8 mouse cellular contexts compared by ENCODE assay signal in the genomic region with DNA sequence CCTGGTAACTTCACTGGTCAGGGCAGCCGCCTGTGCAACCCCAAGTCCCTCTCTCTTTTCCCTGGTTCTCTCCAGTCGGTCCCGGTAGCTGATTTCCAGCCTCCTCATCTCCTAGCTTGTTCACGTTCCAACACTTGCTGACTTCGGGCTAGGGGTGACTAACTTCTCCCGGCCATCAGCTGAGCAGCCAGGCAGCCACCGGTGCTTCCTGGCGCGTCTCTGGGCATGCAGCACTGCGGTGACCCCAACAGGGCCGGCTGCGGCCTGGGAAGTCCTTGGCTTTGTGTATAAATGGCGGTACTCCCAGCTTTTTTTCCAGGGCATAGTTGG. TPM values are rescaled to one million over a fixed set of nuclear protein-coding genes. Genes with fewer than 3 reads are reported as not detected.
DNase-seq lines count a peak whose midpoint lies in the region; ATAC-seq lines count a peak whose summit lies in the region.

TSS of gene Adamts5 (minus strand) at position 248 of the 330 bp plus-strand sequence.

- peak; percentile 10 for DNase-seq in kidney, adult 18-20 months
- no peak for DNase-seq in kidney, adult 9 months
- DNase-seq in adrenal gland, postnatal 36 days: peak; percentile 47 to 60
- DNase-seq in spleen, postnatal 10 days (ENCODE audit: low spot score in 2 of 2): no peak
- DNase-seq in thymus, postnatal 25 days: no peak

- H3K36me3 ChIP-seq in kidney, embryonic 16.5 days (ENCODE audit: insufficient read depth, low read length): no peaks in the 10 kb centered on the region
- no peaks in the 10 kb centered on the region for H3K36me3 ChIP-seq in midbrain, embryonic 16.5 days (ENCODE audit: control insufficient read depth, insufficient read depth, low read length)

- peaks cover 17% of the 10 kb centered on the region for H3K4me1 ChIP-seq in kidney, embryonic 16.5 days (ENCODE audit: insufficient read depth, low read length)
- H3K4me1 ChIP-seq in midbrain, embryonic 16.5 days (ENCODE audit: control insufficient read depth, insufficient read depth, low read length): peaks cover 9% of the 10 kb centered on the region

- H3K27me3 ChIP-seq in kidney, embryonic 16.5 days (ENCODE audit: insufficient read depth, low read length): no peaks in the 10 kb centered on the region
- no peaks in the 10 kb centered on the region; the same call in 1 of the 2 replicates for H3K27me3 ChIP-seq in midbrain, embryonic 16.5 days (ENCODE audit: control insufficient read depth, insufficient read depth, low read depth, low read length)

- peak within 1 kb of the TSS; percentile 66 for H3K4me3 ChIP-seq in kidney, embryonic 16.5 days (ENCODE audit: low read length)
- H3K4me3 ChIP-seq in midbrain, embryonic 16.5 days (ENCODE audit: low read depth, low read length): peak within 1 kb of the TSS; percentile 73

- 3% methylated on average over 13 of the region's 13 CpGs for WGBS in kidney, embryonic 16.5 days
- 6% methylated on average over 13 of the region's 13 CpGs for WGBS in midbrain, embryonic 16.5 days

- peak within 1 kb of the TSS; percentile 53 for H3K27ac ChIP-seq in kidney, embryonic 16.5 days (ENCODE audit: low read length)
- peak within 1 kb of the TSS; percentile 70 for H3K27ac ChIP-seq in midbrain, embryonic 16.5 days (ENCODE audit: low read length)

- peak within 1 kb of the TSS; percentile 71 for H3K9ac ChIP-seq in kidney, embryonic 16.5 days (replicated peaks; ENCODE audit: low read length)
- peak within 1 kb of the TSS; percentile 75 for H3K9ac ChIP-seq in midbrain, embryonic 16.5 days (ENCODE audit: low read depth, low read length)

- H3K9me3 ChIP-seq in kidney, embryonic 16.5 days (ENCODE audit: low read length): no peaks in the 10 kb centered on the region
- H3K9me3 ChIP-seq in midbrain, embryonic 16.5 days (replicated peaks; ENCODE audit: control insufficient read depth, low read length, poor library complexity, severe bottlenecking): no peaks in the 10 kb centered on the region

- ATAC-seq in granulocyte monocyte progenitor cell, adult 5-6 weeks (replicated peaks; ENCODE audit: poor library complexity, severe bottlenecking): peak; percentile 33; the same call in 1 of the 2 replicates
- peak; percentile 36 for ATAC-seq in kidney, embryonic 16.5 days (ENCODE audit: low FRiP score, low TSS enrichment)
- peak; percentile 14; the same call in 1 of the 2 replicates for ATAC-seq in midbrain, embryonic 16.5 days

- H3K4me2 ChIP-seq in kidney, embryonic 16.5 days (replicated peaks; ENCODE audit: low read depth, low read length): peak within 1 kb of the TSS; percentile 90
- peak within 1 kb of the TSS; percentile 95 for H3K4me2 ChIP-seq in midbrain, embryonic 16.5 days (ENCODE audit: low read length)

RNA-seq across cellular contexts. Expression of gene Adamts5, which starts in this region (rescaled TPM):
- 10 to 100 TPM in 1 of 2 experiments, 1 to 10 TPM in 1; 8.3 to 11.2 TPM for total RNA-seq in adrenal gland, postnatal 36 days (2021)
- total RNA-seq in granulocyte monocyte progenitor cell, adult 5-6 weeks (2014; fragmentation: Nextera tagmentation): not detected in 2 replicates
- under 0.01 TPM in 1 of 2 replicates, not detected in the other for total RNA-seq in granulocyte monocyte progenitor cell, adult 5-6 weeks (2017)
- polyA plus RNA-seq in kidney, embryonic 16.5 days (2015; fragmentation: Nextera tagmentation; extraction: Ambion mirVana): 5.9 TPM in 2 replicates
- 2.1 and 2.4 TPM in 2 replicates for polyA plus RNA-seq in midbrain, embryonic 16.5 days (2015; fragmentation: Nextera tagmentation; extraction: Ambion mirVana)

Comparison
In these comparisons a context has a peak if more than half of its experiments do, and no peak if none do; other contexts are left out.
1. RNA of gene Adamts5 (total RNA-seq): 8.3 to 11.2 TPM in adrenal gland, postnatal 36 days; under 0.01 TPM in granulocyte monocyte progenitor cell, adult 5-6 weeks; every median in the first group is over 4 times any median in the second.
2. DNase-seq: peak in kidney, adult 18-20 months (single experiment) and adrenal gland, postnatal 36 days (2 of 2); none in kidney, adult 9 months (single experiment), spleen, postnatal 10 days (0 of 2) and thymus, postnatal 25 days (single experiment).
3. Peak in ATAC-seq in granulocyte monocyte progenitor cell, adult 5-6 weeks; RNA of the gene not detected or under 1 TPM.
4. Peak in every context shown above with its lines, with median percentiles within 50 percentile points of each other: ATAC-seq.